Mouse (Mus musculus): ENCODE results near the gene Ell3. TPM values are rescaled to one million over a fixed set of nuclear protein-coding genes. Genes with fewer than 3 reads are reported as not detected.
A peak's percentile ranks its signal among the peaks of the same experiment; 100 is the strongest.
"Not testable (repeated sequence)": the region's sequence is repeated elsewhere in the genome, so short reads cannot be mapped to it uniquely, and the experiment has no call there.

Gene Ell3
- 2.6 TPM in 2 replicates for polyA plus RNA-seq (2015; fragmentation: Nextera tagmentation; extraction: Ambion mirVana)

GRCm38 (mm10) chr2:121444178-121444577 is at the start of gene Ell3:
TSS of gene Ell3 (minus strand) at chr2:121444278.
- WGBS = 91% methylated on average over 1 of the region's 1 CpGs
- peaks cover 41% of the 10 kb centered on the region for H3K27me3 ChIP-seq
- no peak for ATAC-seq (ENCODE audit: low read depth)
- H3K36me3 ChIP-seq = peaks cover 11% of the 10 kb centered on the region
- no peak within 1 kb of the TSS for H3K27ac ChIP-seq (replicated peaks)
- peaks cover 26% of the 10 kb centered on the region for H3K4me1 ChIP-seq (replicated peaks)
- no peak within 1 kb of the TSS for H3K9ac ChIP-seq
- H3K4me2 ChIP-seq = peak within 1 kb of the TSS; percentile 58
- 0 out of 2 replicates have a peak within 1 kb of the TSS, but pooled peaks have one; percentile 33 for H3K4me3 ChIP-seq
- no peaks in the 10 kb centered on the region for H3K9me3 ChIP-seq

GRCm38 (mm10) chr2:121484403-121484802 is 40.3 kb upstream of the Ell3 start:
- not testable (repeated sequence) for H3K4me2 ChIP-seq; H3K27ac ChIP-seq (replicated peaks); H3K27me3 ChIP-seq; H3K4me3 ChIP-seq; ATAC-seq (ENCODE audit: low read depth); H3K9ac ChIP-seq; H3K36me3 ChIP-seq; H3K9me3 ChIP-seq
- H3K4me1 ChIP-seq (replicated peaks) = peaks cover 15% of the 10 kb centered on the region
- WGBS = 59% methylated on average over 2 of the region's 2 CpGs

GRCm38 (mm10) chr2:121483576-121483975 is 39.5 kb upstream of the Ell3 start:
- peak overlapping the region; percentile 31; the same call in 1 of the 2 replicates for H3K9ac ChIP-seq
- 14% methylated on average over 8 of the region's 8 CpGs for WGBS
- peaks cover 15% of the 10 kb centered on the region for H3K4me1 ChIP-seq (replicated peaks)
- H3K4me3 ChIP-seq = no peak overlapping the region
- H3K4me2 ChIP-seq = 0 out of 2 replicates have a peak overlapping the region, but pooled peaks have one; percentile 14
- no peak for ATAC-seq (ENCODE audit: low read depth)
- peak overlapping the region; percentile 49; the same call in 1 of the 2 replicates for H3K27ac ChIP-seq (replicated peaks)
- H3K27me3 ChIP-seq = no peaks in the 10 kb centered on the region
- no peaks in the 10 kb centered on the region for H3K36me3 ChIP-seq
- H3K9me3 ChIP-seq = no peaks in the 10 kb centered on the region

GRCm38 (mm10) chr2:121480916-121481315 is 36.8 kb upstream of the Ell3 start:
- H3K4me3 ChIP-seq; H3K9me3 ChIP-seq; ATAC-seq (ENCODE audit: low read depth); H3K36me3 ChIP-seq; H3K9ac ChIP-seq; H3K27ac ChIP-seq (replicated peaks); H3K4me2 ChIP-seq; H3K27me3 ChIP-seq: not testable (repeated sequence)
- 91% methylated on average over 13 of the region's 13 CpGs for WGBS
- peaks cover 15% of the 10 kb centered on the region for H3K4me1 ChIP-seq (replicated peaks)

GRCm38 (mm10) chr2:121480498-121480897 is 36.4 kb upstream of the Ell3 start:
- Histone ChIP-seq H3K27ac (replicated peaks) (no peak overlapping the region), H3K27me3 (no peaks in the 10 kb centered on the region), H3K4me2 (no peak overlapping the region), H3K9ac (no peak overlapping the region), H3K9me3 (no peaks in the 10 kb centered on the region), H3K4me1 (replicated peaks) (peaks cover 15% of the 10 kb centered on the region), H3K36me3 (no peaks in the 10 kb centered on the region), H3K4me3 (no peak overlapping the region)
- no peak for ATAC-seq (ENCODE audit: low read depth)
- 56% methylated on average over 3 of the region's 3 CpGs for WGBS

GRCm38 (mm10) chr2:121477491-121478266 is 33.6 kb upstream of the Ell3 start:
- Histone ChIP-seq H3K27ac (replicated peaks) (no peak overlapping the region), H3K4me3 (no peak overlapping the region), H3K4me1 (replicated peaks) (peaks cover 5% of the 10 kb centered on the region; the same call in 1 of the 2 replicates), H3K9ac (no peak overlapping the region), H3K4me2 (no peak overlapping the region), H3K27me3 (no peaks in the 10 kb centered on the region), H3K9me3 (no peaks in the 10 kb centered on the region), H3K36me3 (no peaks in the 10 kb centered on the region)
- no peak for ATAC-seq (ENCODE audit: low read depth)
- WGBS = 71% methylated on average over 3 of the region's 3 CpGs

GRCm38 (mm10) chr2:121475306-121475705 is 31.2 kb upstream of the Ell3 start:
- H3K27me3 ChIP-seq = not testable (repeated sequence)

GRCm38 (mm10) chr2:121474180-121474535 is 30.1 kb upstream of the Ell3 start:
- peak; percentile 32; the same call in 1 of the 2 replicates for ATAC-seq (ENCODE audit: low read depth)
- H3K9ac ChIP-seq = peak overlapping the region; percentile 75

More at GRCm38 (mm10) chr2:121475306-121475705, 31.2 kb upstream of the Ell3 start:
- not testable (repeated sequence) for H3K27ac ChIP-seq (replicated peaks); H3K4me3 ChIP-seq; H3K9me3 ChIP-seq; ATAC-seq (ENCODE audit: low read depth); H3K9ac ChIP-seq; H3K4me2 ChIP-seq; H3K4me1 ChIP-seq (replicated peaks)
- peaks cover 11% of the 10 kb centered on the region; the same call in 1 of the 2 replicates for H3K36me3 ChIP-seq
- WGBS = 95% methylated on average over 2 of the region's 2 CpGs

GRCm38 (mm10) chr2:121473301-121474179 is 29.5 kb upstream of the Ell3 start, which contains the start of gene Mfap1b:
TSS of gene Mfap1b (minus strand) at chr2:121474067.
- peak; percentile 94 for ATAC-seq (ENCODE audit: low read depth)
- Histone ChIP-seq H3K36me3 (peaks cover 11% of the 10 kb centered on the region; the same call in 1 of the 2 replicates), H3K27ac (replicated peaks) (peak within 1 kb of the TSS; percentile 62), H3K4me2 (peak within 1 kb of the TSS; percentile 80), H3K9ac (peak within 1 kb of the TSS; percentile 75), H3K4me3 (peak within 1 kb of the TSS; percentile 60)
- H3K4me1 ChIP-seq (replicated peaks); H3K9me3 ChIP-seq; H3K27me3 ChIP-seq: not testable (repeated sequence)
- 6% methylated on average over 41 of the region's 41 CpGs for WGBS

More at GRCm38 (mm10) chr2:121474180-121474535, 30.1 kb upstream of the Ell3 start:
- peaks cover 11% of the 10 kb centered on the region; the same call in 1 of the 2 replicates for H3K36me3 ChIP-seq
- H3K9me3 ChIP-seq = no peaks in the 10 kb centered on the region
- no peaks in the 10 kb centered on the region for H3K27me3 ChIP-seq
- peaks cover 4% of the 10 kb centered on the region; the same call in 1 of the 2 replicates for H3K4me1 ChIP-seq (replicated peaks)
- peak overlapping the region; percentile 60 for H3K4me3 ChIP-seq
- 37% methylated on average over 8 of the region's 8 CpGs for WGBS
- peak overlapping the region; percentile 62 for H3K27ac ChIP-seq (replicated peaks)
- peak overlapping the region; percentile 80 for H3K4me2 ChIP-seq

GRCm38 (mm10) chr2:121472783-121473182 is 28.7 kb upstream of the Ell3 start:
- peaks cover 16% of the 10 kb centered on the region for H3K36me3 ChIP-seq
- not testable (repeated sequence) for H3K9me3 ChIP-seq; H3K9ac ChIP-seq; H3K4me1 ChIP-seq (replicated peaks); ATAC-seq (ENCODE audit: low read depth); H3K27ac ChIP-seq (replicated peaks); H3K27me3 ChIP-seq
- 95% methylated on average over 3 of the region's 3 CpGs for WGBS
- H3K4me2 ChIP-seq = peak overlapping the region; percentile 80
- peak overlapping the region; percentile 60; the same call in 1 of the 2 replicates for H3K4me3 ChIP-seq

GRCm38 (mm10) chr2:121468982-121469381 is 24.9 kb upstream of the Ell3 start:
- H3K27me3 ChIP-seq; H3K9ac ChIP-seq; H3K27ac ChIP-seq (replicated peaks); H3K4me2 ChIP-seq; H3K4me1 ChIP-seq (replicated peaks); ATAC-seq (ENCODE audit: low read depth); H3K4me3 ChIP-seq; H3K9me3 ChIP-seq: not testable (repeated sequence)
- WGBS = 69% methylated on average over 5 of the region's 6 CpGs
- H3K36me3 ChIP-seq = peaks cover 16% of the 10 kb centered on the region

GRCm38 (mm10) chr2:121460071-121460470 is 16.0 kb upstream of the Ell3 start:
- ATAC-seq (ENCODE audit: low read depth) = no peak
- Histone ChIP-seq H3K4me3 (no peak overlapping the region), H3K9ac (no peak overlapping the region), H3K4me1 (replicated peaks) (peaks cover 18% of the 10 kb centered on the region), H3K4me2 (no peak overlapping the region), H3K27ac (replicated peaks) (no peak overlapping the region), H3K27me3 (no peaks in the 10 kb centered on the region), H3K36me3 (peaks cover 29% of the 10 kb centered on the region), H3K9me3 (no peaks in the 10 kb centered on the region)
- 55% methylated on average over 2 of the region's 2 CpGs for WGBS
